Mouse (Mus musculus): Measurements from ENCODE around the gene Egfl6. TPM values are rescaled to one million over a fixed set of nuclear protein-coding genes. Genes with fewer than 3 reads are reported as not detected.
"Not testable (repeated sequence)": the region's sequence is repeated elsewhere in the genome, so short reads cannot be mapped to it uniquely, and the experiment has no call there.

Egfl6 gene
- total and polyA plus RNA-seq, 3 experiments, result 0.04 TPM; not detected in 2

DNA sequence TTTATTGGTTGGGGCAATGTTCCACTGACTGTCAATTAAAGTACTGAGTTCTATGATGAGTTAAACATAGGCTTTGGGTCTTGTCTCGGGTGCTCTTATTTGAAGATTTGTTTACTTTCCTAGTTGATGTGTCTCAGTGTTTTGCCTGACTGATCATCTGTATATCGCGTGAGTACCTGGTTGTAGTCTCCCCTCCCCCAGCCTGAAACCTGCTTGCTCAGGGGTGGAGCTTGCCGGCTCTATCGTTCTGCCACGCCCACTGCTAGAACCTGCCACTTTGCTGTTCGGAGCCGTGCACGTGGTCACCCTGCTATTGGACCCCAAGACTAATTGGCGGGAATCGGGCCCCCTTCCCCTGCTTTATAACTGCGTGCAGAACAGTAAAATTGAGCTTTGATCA lies 71.5 kb downstream of the Egfl6 start:
- dilution Hi-C loops (cut with MboI; ENCODE audit: extremely low pct_ligation_motif_present, extremely low pct_unique_long_range_greater_than_20kb, low sequenced_read_pairs); in situ Hi-C loops (cut with MboI; ENCODE audit: low pct_ligation_motif_present, low pct_unique_long_range_greater_than_20kb, low sequenced_read_pairs); H3K79me2 ChIP-seq (replicated peaks; ENCODE audit: control insufficient read depth, extremely low read depth, insufficient read depth, poor library complexity, severe bottlenecking): not testable (repeated sequence)

GRCm38 (mm10) chrX:166512071-166512470 lies 73.4 kb downstream of the Egfl6 start:
- Histone ChIP-seq H3K9ac (ENCODE audit: insufficient read depth, low read depth) (no peak overlapping the region), H3K4me3 (replicated peaks in 1 of 3; ENCODE audit: low read depth in 2 of 3, low read length in 2 of 3, poor library complexity in 1 of 3) (no peak overlapping the region), H3K27me3 (replicated peaks) (no peaks in the 10 kb centered on the region), H3K4me1 (ENCODE audit: control insufficient read depth in 1 of 2, insufficient read depth in 2 of 2) (no peaks in the 10 kb centered on the region), H3K79me2 (replicated peaks; ENCODE audit: control insufficient read depth, extremely low read depth, insufficient read depth, poor library complexity, severe bottlenecking) (no peaks in the 10 kb centered on the region), H3K36me3 (replicated peaks in 1 of 2; ENCODE audit: control insufficient read depth in 1 of 2, insufficient read depth in 1 of 2, low read length in 1 of 2) (peaks cover 0 to 7% of the 10 kb centered on the region in 2 experiments), H3K27ac (ENCODE audit: insufficient read depth, low read depth) (no peak overlapping the region), H3K9me3 (replicated peaks; ENCODE audit: low read length) (no peaks in the 10 kb centered on the region), H3K4me2 (ENCODE audit: insufficient read depth, low read depth, poor library complexity, severe bottlenecking) (no peak overlapping the region)
- no peak for DNase-seq (ENCODE audit: extremely low read depth)
- dilution Hi-C loops (cut with MboI; ENCODE audit: extremely low pct_ligation_motif_present, extremely low pct_unique_long_range_greater_than_20kb, low sequenced_read_pairs), result no loop called here
- in situ Hi-C loops (cut with MboI; ENCODE audit: low pct_ligation_motif_present, low pct_unique_long_range_greater_than_20kb, low sequenced_read_pairs), result no loop called here
- TF ChIP-seq KAT2A (IDR thresholded peaks at IDR 0.05; ENCODE audit: insufficient replicate concordance, low read length) (no peak), PAX5 (IDR thresholded peaks at IDR 0.05; ENCODE audit: low read length) (no peak), MXI1 (IDR thresholded peaks at IDR 0.05; ENCODE audit: low read depth, low read length) (no peak), IRF4 (IDR thresholded peaks at IDR 0.05; ENCODE audit: low read depth, low read length) (no peak), NELFE (IDR thresholded peaks at IDR 0.05; ENCODE audit: low read depth, low read length) (no peak), JUND (conservative IDR thresholded peaks at IDR 0.05; ENCODE audit: low read depth, low read length) (no peak), E2F4 (IDR thresholded peaks at IDR 0.05; ENCODE audit: insufficient replicate concordance, low read depth, low read length) (no peak), USF1 (IDR thresholded peaks at IDR 0.05; ENCODE audit: low read depth, low read length) (no peak)

More for the DNA sequence above, 71.5 kb downstream of the Egfl6 start:
- DNase-seq (ENCODE audit: extremely low read depth); H3K4me1 ChIP-seq (ENCODE audit: control insufficient read depth in 1 of 2, insufficient read depth in 2 of 2); H3K27me3 ChIP-seq (replicated peaks); H3K9ac ChIP-seq (ENCODE audit: insufficient read depth, low read depth); H3K4me3 ChIP-seq (replicated peaks in 1 of 3; ENCODE audit: low read depth in 2 of 3, low read length in 2 of 3, poor library complexity in 1 of 3); H3K36me3 ChIP-seq (replicated peaks in 1 of 2; ENCODE audit: control insufficient read depth in 1 of 2, insufficient read depth in 1 of 2, low read length in 1 of 2); H3K27ac ChIP-seq (ENCODE audit: insufficient read depth, low read depth); H3K9me3 ChIP-seq (replicated peaks; ENCODE audit: low read length); H3K4me2 ChIP-seq (ENCODE audit: insufficient read depth, low read depth, poor library complexity, severe bottlenecking): not testable (repeated sequence)
- TF ChIP-seq BHLHE40 (IDR thresholded peaks at IDR 0.05; ENCODE audit: low read depth, low read length), result peak; percentile 27; the same call in 1 of the 2 replicates
- peak; percentile 53; the same call in 1 of the 2 replicates for TF ChIP-seq CHD2 (IDR thresholded peaks at IDR 0.05; ENCODE audit: low read length)

- Histone ChIP-seq H3K9ac (ENCODE audit: insufficient read depth, low read depth) (peak overlapping the region; percentile 50), H3K9me3 (replicated peaks; ENCODE audit: low read length) (no peaks in the 10 kb centered on the region), H3K4me2 (ENCODE audit: insufficient read depth, low read depth, poor library complexity, severe bottlenecking) (peak overlapping the region; percentile 44; the same call in 1 of the 2 replicates), H3K27ac (ENCODE audit: insufficient read depth, low read depth) (peak overlapping the region; percentile 23), H3K4me3 (replicated peaks in 1 of 3; ENCODE audit: low read depth in 2 of 3, low read length in 2 of 3, poor library complexity in 1 of 3) (peak overlapping the region in 2 of 3 experiments; percentile 36 to 65), H3K36me3 (replicated peaks in 1 of 2; ENCODE audit: control insufficient read depth in 1 of 2, insufficient read depth in 1 of 2, low read length in 1 of 2) (peaks cover 0 to 7% of the 10 kb centered on the region in 2 experiments), H3K27me3 (replicated peaks) (no peaks in the 10 kb centered on the region), H3K79me2 (replicated peaks; ENCODE audit: control insufficient read depth, extremely low read depth, insufficient read depth, poor library complexity, severe bottlenecking) (no peaks in the 10 kb centered on the region), H3K4me1 (ENCODE audit: control insufficient read depth in 1 of 2, insufficient read depth in 2 of 2) (no peaks in the 10 kb centered on the region)
- peak; percentile 2 for DNase-seq (ENCODE audit: extremely low read depth)
- in situ Hi-C loops (cut with MboI; ENCODE audit: low pct_ligation_motif_present, low pct_unique_long_range_greater_than_20kb, low sequenced_read_pairs), result no loop called here
- TF ChIP-seq CTCF (conservative IDR thresholded peaks at IDR 0.05 in 1 of 2, IDR thresholded peaks at IDR 0.05 in 1 of 2; ENCODE audit: low read depth in 2 of 2, low read length in 2 of 2), result no peak
- no peak for TF ChIP-seq BHLHE40 (IDR thresholded peaks at IDR 0.05; ENCODE audit: low read depth, low read length)
- TF ChIP-seq HCFC1 (IDR thresholded peaks at IDR 0.05; ENCODE audit: low read depth, low read length), result no peak
- no peak for TF ChIP-seq TBP (conservative IDR thresholded peaks at IDR 0.05; ENCODE audit: low read depth, low read length)
- no peak for TF ChIP-seq ELF1 (IDR thresholded peaks at IDR 0.05; ENCODE audit: low read depth, low read length)
- no peak for TF ChIP-seq USF2 (conservative IDR thresholded peaks at IDR 0.05; ENCODE audit: low read depth, low read length)
- TF ChIP-seq CHD2 (IDR thresholded peaks at IDR 0.05; ENCODE audit: low read length), result no peak
- no peak for TF ChIP-seq NELFE (IDR thresholded peaks at IDR 0.05; ENCODE audit: low read depth, low read length)
- no peak for TF ChIP-seq JUND (conservative IDR thresholded peaks at IDR 0.05; ENCODE audit: low read depth, low read length)
- no peak for TF ChIP-seq ZNF384 (IDR thresholded peaks at IDR 0.05; ENCODE audit: low read depth, low read length)
- no peak for TF ChIP-seq KAT2A (IDR thresholded peaks at IDR 0.05; ENCODE audit: insufficient replicate concordance, low read length)
- no peak for TF ChIP-seq POLR2A (IDR thresholded peaks at IDR 0.05; ENCODE audit: low read depth, low read length)
- no peak for TF ChIP-seq GABPA (IDR thresholded peaks at IDR 0.05; ENCODE audit: insufficient replicate concordance, low read depth, low read length)
- TF ChIP-seq UBTF (IDR thresholded peaks at IDR 0.05; ENCODE audit: low read depth, low read length), result no peak
- no peak for TF ChIP-seq ZKSCAN1 (IDR thresholded peaks at IDR 0.05; ENCODE audit: borderline replicate concordance, low read depth, low read length)
- TF ChIP-seq EP300 (IDR thresholded peaks at IDR 0.05; ENCODE audit: low read length), result no peak
- TF ChIP-seq PAX5 (IDR thresholded peaks at IDR 0.05; ENCODE audit: low read length), result no peak
- dilution Hi-C loops (cut with MboI; ENCODE audit: extremely low pct_ligation_motif_present, extremely low pct_unique_long_range_greater_than_20kb, low sequenced_read_pairs), result no loop called here
Observed at GRCm38 (mm10) chrX:166511107-166511506, 74.4 kb downstream of the Egfl6 start.
